In the genomic region with DNA sequence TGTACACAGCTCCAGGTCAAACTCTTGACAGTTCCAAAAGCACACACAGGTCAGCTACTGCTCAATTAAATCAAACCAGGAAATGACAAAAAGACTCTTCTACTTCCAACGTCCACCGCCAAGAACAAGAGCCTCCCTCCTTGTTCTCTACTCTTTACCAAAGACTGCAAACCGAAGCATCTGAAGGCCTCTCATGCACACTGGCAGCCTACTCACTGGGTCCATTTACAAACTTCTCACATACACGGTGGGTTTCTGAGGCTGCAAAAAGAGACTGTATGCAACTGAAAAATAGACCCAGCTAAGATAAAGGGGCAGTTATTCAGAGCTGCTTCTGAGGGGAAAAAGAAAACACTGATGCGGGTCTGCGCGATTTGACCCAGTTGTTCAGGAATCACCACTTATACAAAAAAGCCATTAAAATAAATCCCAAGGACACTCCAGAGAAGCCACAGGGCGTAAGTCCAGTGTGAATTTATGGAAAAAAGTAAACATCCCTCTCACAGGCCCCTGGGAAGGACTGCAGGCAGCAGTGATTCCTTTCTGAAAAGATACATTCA, we compare ENCODE assay signal across 17 mouse cellular contexts. TPM values are rescaled to one million over a fixed set of nuclear protein-coding genes. Genes with fewer than 3 reads are reported as not detected.
DNase-seq lines count a peak whose midpoint lies in the region; ATAC-seq and TF ChIP-seq lines count a peak whose summit lies in the region.
"Had no signal": no experiment of that assay in that cellular context is flagged by ENCODE, and none has a peak within 500 bp of the region (broad histone marks: within the 10 kb centered on the region; RNA-seq: fewer than 3 reads in every experiment).

No protein-coding gene starts in this region.

- TF ChIP-seq CTCF in layer of hippocampus, adult 2 months (conservative IDR thresholded peaks at IDR 0.05): no peak
- TF ChIP-seq CTCF in midbrain, postnatal 0 days (IDR thresholded peaks at IDR 0.05): no peak

- peak; percentile 43; the same call in 1 of the 2 replicates for ATAC-seq in forebrain, embryonic 16.5 days
- ATAC-seq in midbrain, postnatal 0 days (ENCODE audit: low FRiP score): 0 out of 2 replicates have a peak, but pooled peaks have one; percentile 45
- ATAC-seq: liver, postnatal 0 days had no signal

- no peaks in the 10 kb centered on the region for H3K9me3 ChIP-seq in forebrain, embryonic 16.5 days (ENCODE audit: control insufficient read depth, low read length)
- no peaks in the 10 kb centered on the region for H3K9me3 ChIP-seq in midbrain, postnatal 0 days (ENCODE audit: low read length)
- H3K9me3 ChIP-seq: G1E; heart, embryonic 13.5 days; limb, embryonic 15.5 days had no signal

- no peak for DNase-seq in layer of hippocampus, adult 2 months (ENCODE audit: low spot score in 2 of 2)
- DNase-seq in layer of hippocampus, adult 9-10 months (ENCODE audit: low spot score): no peak
- peak; percentile 28 for DNase-seq in brain, embryonic 18.5 days (ENCODE audit: low read depth, low spot score)
- DNase-seq in midbrain, postnatal 0 days (ENCODE audit: low spot score): peak; percentile 62
- DNase-seq in thymus, adult 18-20 months: no peak
- DNase-seq in kidney, postnatal 14 days: no peak
- DNase-seq: adrenal gland, adult 8-10 months; cerebellum, adult 9-11 months; gastrocnemius, postnatal 25 days; heart, postnatal 4 days; kidney, adult 2 months; liver, postnatal 0 days; lung, postnatal 36 days had no signal

- no peak overlapping the region for H3K4me3 ChIP-seq in layer of hippocampus, adult 2 months
- H3K4me3 ChIP-seq in forebrain, embryonic 16.5 days (replicated peaks; ENCODE audit: low read length): no peak overlapping the region
- no peak overlapping the region for H3K4me3 ChIP-seq in midbrain, postnatal 0 days (ENCODE audit: low read depth, low read length)
- H3K4me3 ChIP-seq: heart, embryonic 13.5 days; limb, embryonic 15.5 days had no signal

- H3K9ac ChIP-seq in forebrain, embryonic 16.5 days (replicated peaks; ENCODE audit: low read depth, low read length): no peak overlapping the region
- no peak overlapping the region for H3K9ac ChIP-seq in midbrain, postnatal 0 days (replicated peaks; ENCODE audit: low read length, poor library complexity, severe bottlenecking)
- H3K9ac ChIP-seq: heart, embryonic 13.5 days; limb, embryonic 15.5 days; liver, postnatal 0 days had no signal

- H3K36me3 ChIP-seq in forebrain, embryonic 16.5 days (ENCODE audit: control insufficient read depth, insufficient read depth): no peaks in the 10 kb centered on the region; the same call in 1 of the 2 replicates
- H3K36me3 ChIP-seq in midbrain, postnatal 0 days (ENCODE audit: insufficient read depth, low read length): peaks cover 6% of the 10 kb centered on the region
- H3K36me3 ChIP-seq: limb, embryonic 15.5 days had no signal

- no peaks in the 10 kb centered on the region for H3K27me3 ChIP-seq in forebrain, embryonic 16.5 days (replicated peaks; ENCODE audit: control insufficient read depth, insufficient read depth, low read length)
- H3K27me3 ChIP-seq in midbrain, postnatal 0 days (ENCODE audit: insufficient read depth, low read length): no peaks in the 10 kb centered on the region
- H3K27me3 ChIP-seq: heart, embryonic 13.5 days; limb, embryonic 15.5 days had no signal

- 43% methylated on average over 8 of the region's 8 CpGs for WGBS in forebrain, embryonic 16.5 days
- whole genome bisulfite sequencing in midbrain, postnatal 0 days: 64% methylated on average over 8 of the region's 8 CpGs

- peak overlapping the region; percentile 96 for H3K27ac ChIP-seq in layer of hippocampus, adult 2 months
- H3K27ac ChIP-seq in forebrain, embryonic 16.5 days (ENCODE audit: low read length): peak overlapping the region; percentile 33
- H3K27ac ChIP-seq in midbrain, postnatal 0 days (ENCODE audit: low read depth, low read length): peak overlapping the region; percentile 67
- H3K27ac ChIP-seq: heart, embryonic 13.5 days; limb, embryonic 15.5 days had no signal

- H3K4me2 ChIP-seq in forebrain, embryonic 16.5 days (ENCODE audit: low read length): no peak overlapping the region
- no peak overlapping the region for H3K4me2 ChIP-seq in midbrain, postnatal 0 days (ENCODE audit: low read depth, low read length, poor library complexity, severe bottlenecking)
- H3K4me2 ChIP-seq: heart, embryonic 13.5 days; limb, embryonic 15.5 days had no signal

- H3K4me1 ChIP-seq in forebrain, embryonic 16.5 days (replicated peaks; ENCODE audit: control insufficient read depth, insufficient read depth, low read length): peaks cover 10% of the 10 kb centered on the region
- H3K4me1 ChIP-seq in midbrain, postnatal 0 days (ENCODE audit: insufficient read depth, low read length): no peaks in the 10 kb centered on the region
- H3K4me1 ChIP-seq: limb, embryonic 15.5 days had no signal

RNA-seq across cellular contexts. Expression of gene Abhd12, which starts 57.0 kb away (rescaled TPM):
- 100 to 1,000 TPM; 314 to 317 TPM for total RNA-seq in layer of hippocampus, adult 2 months (2021)
- 109 and 115 TPM in 2 replicates for polyA plus RNA-seq in forebrain, embryonic 16.5 days (2015; fragmentation: Nextera tagmentation; extraction: Ambion mirVana)
- total RNA-seq in midbrain, postnatal 0 days (2014; rRNA removed): 156 and 167 TPM in 2 replicates
- 144 and 156 TPM in 2 replicates for polyA plus RNA-seq in midbrain, postnatal 0 days (2015; fragmentation: Nextera tagmentation; extraction: Ambion mirVana)

RNA-seq across cellular contexts. Expression of gene Gins1, which starts 57.7 kb away (rescaled TPM):
- 1 to 10 TPM; 1.0 to 2.0 TPM for total RNA-seq in layer of hippocampus, adult 2 months (2021)
- 24.2 and 28.6 TPM in 2 replicates for polyA plus RNA-seq in forebrain, embryonic 16.5 days (2015; fragmentation: Nextera tagmentation; extraction: Ambion mirVana)
- total RNA-seq in midbrain, postnatal 0 days (2014; rRNA removed): 4.2 and 5.7 TPM in 2 replicates
- 7.1 and 7.8 TPM in 2 replicates for polyA plus RNA-seq in midbrain, postnatal 0 days (2015; fragmentation: Nextera tagmentation; extraction: Ambion mirVana)

Comparison
In these comparisons a context has a peak if more than half of its experiments do, and no peak if none do; other contexts are left out.
1. DNase-seq: peak in brain, embryonic 18.5 days (single experiment) and midbrain, postnatal 0 days (single experiment); none in layer of hippocampus, adult 2 months (0 of 2), layer of hippocampus, adult 9-10 months (single experiment), thymus, adult 18-20 months (0 of 2) and kidney, postnatal 14 days (single experiment).
2. H3K27ac ChIP-seq: peak in every context shown above with its lines; median percentile 96 in layer of hippocampus, adult 2 months; 67 in midbrain, postnatal 0 days; 33 in forebrain, embryonic 16.5 days.